Mouse (Mus musculus) adrenal gland, postnatal 25 days (tissue): ENCODE results near the gene Gng12. TPM values are rescaled to one million over a fixed set of nuclear protein-coding genes. Genes with fewer than 3 reads are reported as not detected.

Source experiments
- DNase-seq: peaks from one replicate; pipeline ENCODE4 v3.0.0; 2021; ENCODE audit warnings: mixed read lengths
- total RNA-seq: library from RNA; stranded (reverse); gene quantifications from 2 replicates; pipeline ENCODE4 v1.2.3, GENCODE M21; 2021

Gene Gng12
- total RNA-seq, 1 experiment from 2014 or later: 91.5 TPM

- DNase-seq: no peak
These were observed 20.8 kb downstream of the Gng12 start for GRCm38 (mm10) chr6:66917032-66917431.

- no peak for DNase-seq
These were observed 24.6 kb downstream of the Gng12 start for GRCm38 (mm10) chr6:66920786-66921185.

GRCm38 (mm10) chr6:66921755-66922154 is 25.6 kb downstream of the Gng12 start:
- no peak for DNase-seq

GRCm38 (mm10) chr6:66922501-66922900 is 26.3 kb downstream of the Gng12 start:
- DNase-seq: no peak

GRCm38 (mm10) chr6:66923851-66924250 is 27.7 kb downstream of the Gng12 start:
- no peak for DNase-seq

GRCm38 (mm10) chr6:66924315-66924965 is 28.2 kb downstream of the Gng12 start:
- DNase-seq: no peak

- no peak for DNase-seq
These were observed 30.1 kb downstream of the Gng12 start for GRCm38 (mm10) chr6:66926269-66926668.

- DNase-seq: no peak
These were observed 32.9 kb downstream of the Gng12 start for GRCm38 (mm10) chr6:66928972-66929645.

GRCm38 (mm10) chr6:66929694-66930093 is 33.5 kb downstream of the Gng12 start:
- no peak for DNase-seq

- DNase-seq: no peak
These were observed 36.1 kb downstream of the Gng12 start for GRCm38 (mm10) chr6:66932206-66932819.

GRCm38 (mm10) chr6:66940656-66941235 is 44.5 kb downstream of the Gng12 start:
- DNase-seq: no peak

- no peak for DNase-seq
These were observed 45.6 kb downstream of the Gng12 start for GRCm38 (mm10) chr6:66941792-66942191.

GRCm38 (mm10) chr6:66942826-66943225 is 46.6 kb downstream of the Gng12 start:
- DNase-seq: no peak

- no peak for DNase-seq
These were observed 47.4 kb downstream of the Gng12 start for GRCm38 (mm10) chr6:66943367-66944189.

GRCm38 (mm10) chr6:66944190-66945003 is 48.2 kb downstream of the Gng12 start:
- no peak for DNase-seq

GRCm38 (mm10) chr6:66945004-66945356 is 48.8 kb downstream of the Gng12 start:
- no peak for DNase-seq

GRCm38 (mm10) chr6:66948111-66948510 is 51.9 kb downstream of the Gng12 start:
- no peak for DNase-seq

- DNase-seq: no peak
These were observed 52.7 kb downstream of the Gng12 start for GRCm38 (mm10) chr6:66948848-66949247.

- no peak for DNase-seq
These were observed 55.7 kb downstream of the Gng12 start for GRCm38 (mm10) chr6:66951726-66952418.

GRCm38 (mm10) chr6:66953951-66954519 is 57.8 kb downstream of the Gng12 start:
- DNase-seq: no peak
